Mouse (Mus musculus) left cerebral cortex, adult 2 months (tissue): ENCODE data around the gene Alox12e. TPM values are rescaled to one million over a fixed set of nuclear protein-coding genes. Genes with fewer than 3 reads are reported as not detected.
"Not testable (repeated sequence)": the region's sequence is repeated elsewhere in the genome, so short reads cannot be mapped to it uniquely, and the experiment has no call there.

Experiments used
- DNase-seq, 2 experiments: peaks; one replicate each; pipeline ENCODE4 v3.0.0; 2021 to 2022; ENCODE audit warnings: low spot score in 2 of 2, mixed read lengths in 1 of 2; ENCODE audit errors: extremely low spot score in 1 of 2
- H3K27ac ChIP-seq: fragments of 200-600 bp; 2 replicates; pipeline ENCODE4 v1.8.1; 2022
- H3K4me3 ChIP-seq: fragments of 200-600 bp; 2 replicates; pipeline ENCODE4 v1.8.1; 2022
- CTCF ChIP-seq: fragments of 200-600 bp; IDR thresholded peaks from 2 replicates; pipeline ENCODE4 v1.8.1; 2022; ENCODE audit warnings: antibody characterized with exemption, mild to moderate bottlenecking, moderate library complexity
- intact Hi-C: fragments of 180-260 bp; cut with DNase I; formaldehyde crosslinking; loops from one replicate; pipeline ENCODE4 v1.15.1; 2025
- long read RNA-seq, 2 experiments: library from polyadenylated mRNA; stranded (forward); transcript quantifications; one replicate each; pipeline ENCODE4 v2.0.0; 2021; ENCODE audit warnings: borderline mapping rate in 2 of 2
- total RNA-seq, 2 experiments: library from RNA; stranded (reverse); gene quantifications; 2 replicates each; pipeline ENCODE4 v1.2.3; 2021

Gene Alox12e
- under 1 TPM in 1 of 2 experiments, not detected in 1; 0.33 TPM for total RNA-seq
- long read RNA-seq, experiment 1: 0 reads
- long read RNA-seq, experiment 2, partial matches to known transcripts: 1 of 1 reads
- long read RNA-seq, experiment 2, other reads (novel, unspliced or antisense): 0 of 1 reads

DNA sequence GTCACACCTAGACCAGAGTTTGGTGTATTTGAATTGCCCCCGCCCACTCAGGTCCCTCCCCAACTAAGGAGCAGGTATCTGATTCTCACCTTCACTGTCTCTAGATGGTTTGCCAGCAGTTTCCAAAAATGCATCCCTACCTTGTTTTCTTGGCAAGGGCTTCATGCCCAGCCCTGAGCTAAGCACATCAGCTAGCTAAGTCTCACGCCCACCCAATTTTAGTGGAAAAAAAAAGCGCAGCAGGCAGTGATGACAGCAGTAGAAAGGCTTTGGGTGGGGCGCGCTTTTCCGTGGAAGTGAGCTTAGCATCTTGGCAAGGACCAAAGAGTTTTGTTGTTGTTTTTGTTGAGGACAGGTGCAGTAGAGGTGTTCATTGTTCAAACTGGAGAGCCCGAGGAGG is at the start of gene Alox12e:
TSS of gene Alox12e (minus strand) at position 101 of the 400 bp plus-strand sequence.
- no peak for DNase-seq
- Histone ChIP-seq H3K27ac (no peak within 1 kb of the TSS), H3K4me3 (no peak within 1 kb of the TSS)
- TF ChIP-seq CTCF: no peak
- intact Hi-C loops: no loop called here

DNA sequence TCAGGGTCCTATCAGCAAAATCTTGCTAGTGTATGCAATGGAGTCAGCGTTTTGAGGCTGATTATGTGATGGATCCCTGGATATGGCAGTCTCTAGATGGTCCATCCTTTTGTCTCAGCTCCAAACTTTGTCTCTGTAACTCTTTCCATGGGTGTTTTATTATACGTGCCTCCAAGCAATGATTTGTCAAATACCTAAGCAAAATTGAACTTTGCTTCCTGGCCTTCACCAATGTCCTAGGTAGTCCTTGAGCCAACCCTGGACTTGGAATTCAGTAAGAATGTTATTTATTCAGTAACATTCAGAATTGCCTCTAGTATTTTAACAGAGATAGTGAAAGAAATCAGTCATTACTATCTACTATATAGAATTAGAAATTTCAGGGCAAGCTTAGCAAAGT is 46.2 kb upstream of the Alox12e start:
- DNase-seq, H3K27ac ChIP-seq, intact Hi-C loops, H3K4me3 ChIP-seq: not testable (repeated sequence)

DNA sequence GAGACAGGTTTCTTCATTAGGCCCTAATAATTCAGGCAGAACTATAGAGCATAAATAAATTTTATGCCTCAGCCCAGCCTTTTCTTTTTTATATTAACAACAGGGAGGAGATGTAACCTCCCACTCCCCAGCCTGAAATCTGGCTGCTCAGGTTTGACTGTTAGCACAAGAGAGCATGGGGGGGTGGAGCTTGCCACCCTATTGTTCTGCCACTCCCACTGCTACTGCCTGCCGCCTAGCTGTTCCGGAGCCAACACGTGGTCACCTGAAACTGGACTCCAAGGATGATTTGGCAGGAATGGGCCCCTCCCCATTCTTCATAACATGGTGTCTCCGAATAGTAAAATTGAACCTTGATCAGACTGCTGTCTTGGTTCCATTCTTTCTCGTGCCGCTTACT is 45.3 kb upstream of the Alox12e start:
- H3K4me3 ChIP-seq, intact Hi-C loops, H3K27ac ChIP-seq, DNase-seq: not testable (repeated sequence)

DNA sequence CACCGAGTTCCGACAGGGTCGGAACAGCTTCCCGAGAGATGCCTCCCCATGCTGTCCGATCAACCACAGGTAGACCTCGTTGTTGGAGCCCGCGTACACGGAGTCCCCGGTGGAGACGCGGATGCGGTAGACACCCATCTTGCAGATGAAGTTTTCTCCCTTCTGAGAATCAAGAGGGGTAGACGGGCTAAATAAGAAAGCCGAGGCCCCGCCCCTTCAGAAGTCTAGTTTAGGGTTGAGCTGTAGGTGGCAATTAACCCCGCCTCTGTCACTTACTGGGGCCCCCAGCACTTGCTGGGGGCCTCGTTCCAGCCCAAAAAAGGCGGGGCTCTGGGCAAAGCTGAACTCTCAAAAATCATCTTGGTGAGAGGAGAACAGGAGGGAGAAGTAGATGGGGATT is 29.4 kb upstream of the Alox12e start, which contains the start of gene Alox15:
TSS of gene Alox15 (minus strand) at position 164 of the 400 bp plus-strand sequence.
- no peak for DNase-seq
- intact Hi-C loops: no loop called here
- no peak within 1 kb of the TSS for H3K27ac ChIP-seq
- TF ChIP-seq CTCF: no peak
- peak within 1 kb of the TSS; percentile 27; the same call in 1 of the 2 replicates for H3K4me3 ChIP-seq

DNA sequence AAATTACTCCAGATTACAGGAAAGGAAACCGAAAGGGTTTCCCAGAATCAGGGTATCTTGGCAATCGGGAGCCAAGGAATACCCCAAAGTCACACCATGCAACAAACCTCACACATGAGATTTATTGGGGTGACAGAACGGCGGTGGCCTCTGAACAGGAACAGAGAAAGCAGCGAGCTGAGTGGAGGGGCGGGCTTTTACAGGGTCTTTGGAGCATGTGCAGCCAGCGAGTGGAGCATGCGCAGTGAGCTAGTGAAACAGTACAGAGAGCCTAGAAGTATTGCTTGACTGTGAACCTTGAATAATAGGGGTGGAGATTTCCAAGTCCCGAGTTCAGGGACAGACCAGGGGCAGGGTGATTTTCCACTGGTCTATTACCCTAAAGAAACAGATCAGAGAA is 26.2 kb upstream of the Alox12e start:
- no peak for DNase-seq
- TF ChIP-seq CTCF: no peak
- intact Hi-C loops: no loop called here
- H3K27ac ChIP-seq: no peak overlapping the region
- H3K4me3 ChIP-seq: no peak overlapping the region

DNA sequence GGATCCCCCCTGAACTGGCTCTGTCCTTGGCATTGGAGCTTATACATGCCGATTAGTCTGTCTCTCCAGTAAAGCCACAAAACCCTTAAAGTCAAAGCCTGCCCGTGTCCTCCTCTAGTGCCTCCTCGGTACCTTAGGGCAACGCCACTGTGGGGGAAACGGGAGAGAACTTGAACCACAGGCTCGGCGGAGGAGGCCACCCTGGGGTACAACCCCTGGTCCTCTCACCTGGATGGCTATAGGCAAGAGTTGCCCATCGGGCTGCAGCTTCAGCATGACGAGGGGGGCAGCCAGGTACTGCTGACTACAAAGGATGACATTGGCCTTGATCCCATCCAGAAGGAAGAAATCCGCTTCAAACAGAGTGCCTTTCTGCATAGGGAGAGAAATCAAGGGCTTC is 25.4 kb upstream of the Alox12e start:
- DNase-seq: no peak
- H3K4me3 ChIP-seq: no peak overlapping the region
- TF ChIP-seq CTCF: no peak
- no peak overlapping the region for H3K27ac ChIP-seq
- intact Hi-C loops: no loop called here

DNA sequence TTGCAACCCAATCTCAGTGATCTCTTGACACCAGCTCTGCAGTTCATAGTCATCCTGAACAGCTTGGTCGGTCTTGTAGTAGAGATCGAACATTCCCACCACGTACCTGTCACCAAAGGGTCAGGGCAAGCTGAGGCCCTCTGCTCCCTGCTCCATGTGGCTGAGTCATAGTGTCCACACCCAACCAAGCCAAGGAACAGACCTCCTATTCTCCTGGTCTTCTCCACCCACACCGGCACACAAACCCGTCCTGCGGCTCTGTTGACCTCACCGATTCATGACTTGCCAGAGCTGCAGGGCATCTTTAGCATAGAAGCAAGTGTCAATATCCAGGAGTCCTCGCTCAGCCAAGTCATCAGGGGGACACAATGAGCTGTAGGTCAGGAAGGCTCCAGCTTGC is 23.1 kb upstream of the Alox12e start:
- no peak for TF ChIP-seq CTCF
- H3K4me3 ChIP-seq: no peak overlapping the region
- intact Hi-C loops: no loop called here

GRCm38 (mm10) chr11:70345061-70345460 is 22.6 kb upstream of the Alox12e start:
- intact Hi-C loops: no loop called here
- TF ChIP-seq CTCF: no peak
- DNase-seq: no peak
- H3K27ac ChIP-seq: no peak overlapping the region
- H3K4me3 ChIP-seq: no peak overlapping the region

More for the DNA sequence above, 23.1 kb upstream of the Alox12e start:
- no peak for DNase-seq
- no peak overlapping the region for H3K27ac ChIP-seq

- Histone ChIP-seq H3K27ac (no peak overlapping the region), H3K4me3 (no peak overlapping the region)
- intact Hi-C loops: no loop called here
- TF ChIP-seq CTCF: no peak; the same call in 1 of the 2 replicates
- no peak for DNase-seq
These were observed 17.1 kb upstream of the Alox12e start for GRCm38 (mm10) chr11:70339481-70339880.

DNA sequence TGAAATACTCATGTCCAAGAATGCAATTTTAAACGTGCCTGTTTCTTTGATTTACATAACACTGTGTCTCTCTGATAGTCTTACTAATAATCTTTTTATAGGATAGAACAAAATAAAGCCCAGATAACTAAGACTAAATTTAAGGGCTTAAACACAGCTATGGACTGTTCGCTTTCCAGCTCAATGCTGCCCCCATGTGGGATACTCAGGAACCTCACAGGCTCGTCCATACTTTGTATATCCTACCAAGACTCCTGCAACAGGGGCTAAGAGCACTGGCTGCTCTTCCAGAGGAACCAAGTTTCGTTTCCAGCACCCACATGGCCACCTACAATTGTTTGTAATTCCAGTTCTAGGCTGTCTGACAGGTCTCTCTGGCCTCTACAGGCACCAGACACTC is 12.0 kb upstream of the Alox12e start:
- intact Hi-C loops: no loop called here

GRCm38 (mm10) chr11:70324726-70325125 is 2.3 kb upstream of the Alox12e start:
- no peak for TF ChIP-seq CTCF
- no peak overlapping the region for H3K27ac ChIP-seq
- no peak for DNase-seq
- no peak overlapping the region for H3K4me3 ChIP-seq
- intact Hi-C loops: no loop called here

More for the DNA sequence above, 12.0 kb upstream of the Alox12e start:
- Histone ChIP-seq H3K27ac (no peak overlapping the region), H3K4me3 (no peak overlapping the region)
- peak; percentile 77 for TF ChIP-seq CTCF
- DNase-seq: peak; percentile 32 to 64

- H3K4me3 ChIP-seq: no peak overlapping the region
- intact Hi-C loops: no loop called here
- TF ChIP-seq CTCF: peak; percentile 72
- H3K27ac ChIP-seq: no peak overlapping the region
- DNase-seq: peak in 1 of 2 experiments; percentile 37
These were observed 764 bp downstream of the Alox12e start for GRCm38 (mm10) chr11:70321664-70322063.

GRCm38 (mm10) chr11:70319614-70320013 is 2.8 kb downstream of the Alox12e start:
- intact Hi-C loops: no loop called here
- no peak for TF ChIP-seq CTCF
- H3K4me3 ChIP-seq: no peak overlapping the region
- H3K27ac ChIP-seq: no peak overlapping the region
- DNase-seq: no peak
